Mouse (Mus musculus): ENCODE measurements around the gene Glis3.
A peak's percentile ranks its signal among the peaks of the same experiment; 100 is the strongest.

The Glis3 gene

DNA sequence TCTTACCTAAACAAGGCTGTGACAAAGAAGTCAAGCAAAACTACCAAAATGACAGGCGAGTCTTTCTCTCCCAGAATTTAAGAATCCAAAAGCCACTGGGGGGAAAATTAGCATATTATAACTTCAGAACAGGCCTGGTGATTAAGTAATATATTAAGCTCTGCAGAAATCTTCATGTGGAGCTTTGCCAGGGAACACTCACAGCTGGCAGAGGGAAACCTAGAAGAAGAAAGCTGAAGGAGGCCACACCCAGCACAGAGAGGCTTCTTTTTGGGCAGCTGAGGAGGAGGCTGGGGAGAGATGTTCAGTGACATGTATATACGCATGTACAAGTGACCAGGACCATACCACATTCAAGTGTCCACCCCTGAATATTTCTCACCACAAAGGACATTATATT lies 304.1 kb downstream of the Glis3 start:
- no peak for DNase-seq

DNA sequence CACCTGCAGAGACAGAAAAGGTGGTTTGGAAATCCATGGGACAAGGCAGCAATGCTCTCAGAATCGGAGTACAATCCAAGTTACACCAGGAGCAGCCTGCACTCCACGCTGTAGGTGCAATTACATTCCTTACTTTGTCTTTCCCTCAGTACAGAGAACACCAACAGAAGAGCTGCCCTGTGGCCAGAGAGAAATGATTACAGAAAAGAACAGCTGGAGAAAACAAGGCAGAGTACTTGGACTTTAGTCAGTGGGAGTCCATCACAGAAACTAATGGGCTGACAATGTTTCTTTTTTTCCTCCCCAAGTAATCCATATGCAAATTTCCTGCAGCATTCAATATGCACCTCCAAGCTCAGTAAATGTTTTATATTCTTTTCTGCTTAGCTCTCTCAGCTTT lies 305.4 kb downstream of the Glis3 start:
- DNase-seq: no peak

GRCm38 (mm10) chr19:28368215-28368614 lies 311.7 kb downstream of the Glis3 start:
- DNase-seq: no peak

GRCm38 (mm10) chr19:28367274-28367673 lies 312.6 kb downstream of the Glis3 start:
- DNase-seq: no peak

DNA sequence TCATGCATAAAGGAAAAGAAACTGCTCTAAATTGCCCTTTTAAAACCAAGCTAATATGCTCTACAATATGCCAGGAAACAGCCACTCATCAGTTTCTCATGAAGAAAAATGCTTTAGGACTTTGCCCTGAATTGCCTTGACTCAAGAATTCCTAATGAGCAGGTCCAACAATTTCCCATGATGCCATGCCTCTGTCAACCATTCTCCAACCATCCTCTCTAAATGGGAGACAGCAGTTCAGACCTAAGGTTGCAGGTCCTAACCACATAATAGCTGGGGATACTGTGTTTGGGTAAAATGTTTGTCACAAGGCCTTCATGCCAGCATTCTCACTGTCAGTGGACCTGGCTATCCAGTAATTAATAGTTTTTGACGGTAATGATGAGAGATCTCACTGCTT lies 313.1 kb downstream of the Glis3 start:
- no peak for DNase-seq

DNA sequence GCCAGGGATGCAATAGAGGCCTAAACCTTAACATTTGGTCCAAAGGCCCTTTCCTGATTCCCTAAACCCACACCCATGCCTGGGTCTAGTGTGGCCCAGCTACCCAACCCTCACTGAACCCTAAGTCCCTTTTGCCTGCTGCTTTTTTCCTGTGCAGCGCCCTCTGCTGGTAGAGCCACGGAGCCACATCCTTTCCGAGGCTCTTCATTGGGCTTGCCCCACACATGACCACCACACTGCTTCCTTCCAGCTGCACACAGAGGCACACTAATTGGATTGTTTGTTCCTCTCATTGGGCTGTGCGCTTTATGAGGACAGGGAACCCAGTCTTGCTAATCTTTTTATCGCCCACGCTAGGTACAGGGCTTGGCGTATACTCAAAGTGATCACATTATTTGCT lies 314.0 kb downstream of the Glis3 start:
- peak; percentile 18 for DNase-seq

DNA sequence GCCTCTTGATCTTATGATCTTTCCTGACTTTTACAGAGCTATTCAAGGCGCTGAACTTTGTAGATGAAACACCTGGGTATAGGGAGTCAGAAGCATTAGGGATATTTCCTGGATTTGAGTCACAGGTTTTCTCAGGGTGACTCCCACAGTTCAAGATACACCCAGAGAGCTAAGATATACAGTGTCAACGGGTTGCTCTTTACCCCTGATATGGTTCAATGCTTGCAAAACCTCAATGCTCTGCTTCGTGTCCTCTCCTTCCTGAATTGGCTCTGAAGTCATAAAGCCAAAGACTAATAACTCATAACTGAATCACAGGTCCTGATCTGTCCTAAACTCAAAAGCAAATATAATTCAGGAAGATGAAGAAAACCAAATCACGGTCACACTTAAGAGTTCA lies 319.0 kb downstream of the Glis3 start:
- DNase-seq: no peak

DNA sequence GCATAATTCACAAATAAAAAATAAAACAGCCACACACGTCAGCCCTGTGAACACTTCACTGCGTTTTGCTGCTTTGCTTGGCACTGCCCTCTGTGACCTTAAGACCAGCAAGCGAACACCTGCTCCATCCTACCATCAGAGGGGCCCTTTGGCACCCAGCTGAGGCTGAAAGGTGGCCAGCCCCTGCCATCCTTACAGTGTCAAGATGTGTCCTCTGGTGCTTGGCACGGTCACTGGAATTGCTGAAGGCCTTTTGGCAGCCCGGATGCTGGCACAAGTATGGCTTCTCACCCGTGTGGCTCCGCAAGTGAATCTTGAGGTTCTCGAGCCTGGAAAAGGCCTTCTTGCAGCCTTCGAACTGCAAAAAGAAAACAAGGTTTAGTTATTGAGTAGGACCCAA lies 322.3 kb downstream of the Glis3 start:
- DNase-seq: no peak

- no peak for DNase-seq
Measured at GRCm38 (mm10) chr19:28351068-28352066, 328.5 kb downstream of the Glis3 start.

GRCm38 (mm10) chr19:28347080-28347825 lies 332.6 kb downstream of the Glis3 start:
- DNase-seq: no peak

DNA sequence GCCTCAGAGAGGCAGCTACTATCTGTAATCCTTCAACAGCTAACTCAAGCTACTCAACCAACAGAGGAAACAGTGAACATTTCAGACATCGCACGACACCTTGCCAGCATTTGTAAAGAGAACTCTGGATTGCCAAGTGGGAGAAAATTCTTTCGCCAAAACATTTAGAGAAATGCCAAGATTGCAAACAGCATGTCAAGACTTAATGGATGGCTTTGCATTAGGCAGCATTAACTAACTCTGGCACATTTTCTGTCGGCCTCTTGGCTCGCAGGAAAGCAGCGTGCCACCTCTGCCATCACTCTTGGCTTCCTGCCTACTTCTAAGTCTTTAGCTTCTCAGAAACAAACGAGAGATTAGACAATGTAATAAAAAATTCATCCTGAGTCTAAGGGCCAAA lies 336.2 kb downstream of the Glis3 start:
- no peak for DNase-seq

GRCm38 (mm10) chr19:28337574-28337973 lies 342.3 kb downstream of the Glis3 start:
- no peak for DNase-seq

- DNase-seq: no peak
Measured at GRCm38 (mm10) chr19:28336651-28337510, 343.0 kb downstream of the Glis3 start.

- DNase-seq: no peak
Measured at GRCm38 (mm10) chr19:28335890-28336289, 344.0 kb downstream of the Glis3 start.

DNA sequence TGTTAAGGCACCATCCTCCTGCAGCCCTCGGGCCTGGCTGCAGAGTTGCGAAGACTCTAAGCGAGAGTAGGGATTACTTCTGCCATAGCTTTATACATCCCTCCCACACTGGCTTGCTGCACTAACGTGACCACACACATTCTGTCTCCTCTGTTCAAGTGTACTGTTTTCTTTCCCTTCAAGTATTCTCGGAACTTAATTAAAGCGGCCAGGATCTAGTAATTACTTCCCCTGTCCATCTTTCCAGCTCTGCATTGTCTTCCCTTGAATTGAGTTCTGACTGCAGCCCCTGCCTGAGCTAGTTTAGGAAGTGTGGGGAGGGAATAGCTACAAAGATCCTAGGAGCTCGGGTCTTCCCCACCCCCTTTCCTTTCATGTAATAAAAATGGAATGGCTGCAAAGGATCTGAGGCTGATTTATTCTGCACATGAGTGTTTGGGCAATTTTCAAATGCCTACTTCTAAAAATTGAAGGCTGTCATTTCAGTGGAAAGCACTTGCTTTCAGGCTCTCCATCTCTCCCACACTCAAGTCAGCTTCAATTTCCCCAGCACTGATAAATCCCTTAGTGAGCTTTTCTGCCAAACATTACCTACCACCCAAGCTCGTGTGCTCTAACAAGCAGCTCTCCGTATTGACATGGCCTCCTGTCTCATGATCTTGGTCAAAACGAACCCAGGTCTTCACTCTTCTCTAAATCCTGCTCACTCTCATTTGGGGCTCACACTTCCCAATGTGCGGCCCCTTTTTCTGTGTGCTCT lies 346.7 kb downstream of the Glis3 start:
- DNase-seq: no peak

DNA sequence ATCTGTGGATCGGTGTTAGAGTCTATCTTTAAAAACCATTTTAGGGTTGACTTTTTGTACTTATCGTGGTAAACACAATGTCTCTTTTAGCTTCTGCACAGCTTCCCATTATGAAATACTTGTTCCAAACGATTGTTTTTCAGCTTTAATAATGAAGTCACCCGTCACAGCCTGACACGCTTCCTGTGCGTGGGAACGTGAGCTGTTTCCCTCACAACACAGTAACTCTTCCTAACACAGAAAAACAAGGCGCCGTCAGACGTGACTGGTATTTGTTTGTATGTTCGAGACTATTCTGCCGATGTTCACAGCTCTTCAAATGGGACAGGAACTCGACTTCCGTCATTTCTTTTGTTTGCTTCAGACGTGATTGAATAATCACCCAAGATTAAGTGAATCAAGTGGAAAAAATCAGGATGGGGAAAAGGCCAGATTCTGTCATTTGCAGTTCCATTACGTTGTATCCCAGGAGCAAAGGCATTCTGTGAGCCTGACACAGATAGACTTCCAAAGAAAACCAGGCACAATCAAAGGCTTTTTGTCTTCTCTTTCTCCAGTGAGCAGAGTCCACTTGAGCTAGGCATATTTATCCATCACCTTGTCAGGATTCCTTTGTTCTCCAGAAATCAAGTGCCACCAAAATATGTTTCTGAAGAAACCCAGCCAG lies 351.3 kb downstream of the Glis3 start:
- no peak for DNase-seq

DNA sequence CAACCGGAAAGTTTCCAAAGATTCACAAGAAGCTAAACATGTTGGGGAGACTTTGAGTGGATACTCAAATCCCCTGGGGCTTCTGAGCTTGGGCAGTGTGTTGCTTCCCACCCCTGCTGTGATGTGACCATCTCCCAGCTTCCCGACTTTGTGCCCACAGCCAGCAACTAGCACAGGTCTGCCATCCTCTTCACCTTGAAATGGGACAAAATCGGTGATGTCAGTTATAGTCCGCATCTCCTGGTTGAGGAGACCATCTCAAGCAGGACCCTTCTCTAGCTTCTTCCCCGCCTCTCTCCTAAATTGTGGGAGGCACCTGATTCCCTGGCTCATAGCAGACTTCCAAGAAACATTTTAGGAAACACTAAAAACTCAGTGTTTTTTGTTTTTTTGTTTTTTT lies 352.3 kb downstream of the Glis3 start:
- no peak for DNase-seq

DNA sequence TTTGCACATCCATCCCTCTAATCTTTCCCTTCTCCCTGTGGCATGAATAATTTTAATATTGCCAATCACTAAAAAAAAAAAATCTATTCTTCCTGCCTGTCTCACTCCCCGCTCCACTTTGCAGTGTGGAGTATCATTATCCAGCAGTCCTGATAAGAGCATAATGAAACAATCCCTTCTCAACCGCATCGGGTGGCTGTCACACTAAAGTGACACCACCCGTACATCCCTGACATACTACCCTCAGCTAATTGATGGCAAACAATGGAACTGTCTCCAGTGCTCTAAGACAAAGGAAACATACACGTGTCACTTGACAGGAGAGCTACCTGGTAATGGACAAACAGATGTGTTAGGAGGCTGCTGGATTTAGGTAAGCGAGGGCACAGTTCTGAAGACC lies 373.8 kb downstream of the Glis3 start:
- DNase-seq: no peak

DNA sequence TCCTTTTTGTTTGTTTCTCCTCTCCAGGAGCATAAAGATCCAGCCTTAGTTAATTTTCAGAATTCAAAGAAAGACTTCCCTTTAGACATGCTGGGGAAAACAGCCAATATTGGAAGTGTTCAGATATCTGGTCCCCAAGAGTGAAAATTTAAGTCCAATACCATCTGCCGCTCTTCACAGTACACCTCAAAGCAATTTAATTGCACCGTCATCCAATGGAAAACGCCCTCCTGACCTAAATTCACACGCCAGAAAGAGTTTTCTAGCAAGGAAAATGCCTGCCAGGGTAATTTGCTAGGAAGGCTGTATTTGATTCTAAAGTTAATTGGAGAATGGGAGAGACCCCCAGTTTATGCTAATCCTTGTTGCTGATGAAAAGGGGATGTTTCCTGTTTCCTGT lies 374.4 kb downstream of the Glis3 start:
- no peak for DNase-seq

DNA sequence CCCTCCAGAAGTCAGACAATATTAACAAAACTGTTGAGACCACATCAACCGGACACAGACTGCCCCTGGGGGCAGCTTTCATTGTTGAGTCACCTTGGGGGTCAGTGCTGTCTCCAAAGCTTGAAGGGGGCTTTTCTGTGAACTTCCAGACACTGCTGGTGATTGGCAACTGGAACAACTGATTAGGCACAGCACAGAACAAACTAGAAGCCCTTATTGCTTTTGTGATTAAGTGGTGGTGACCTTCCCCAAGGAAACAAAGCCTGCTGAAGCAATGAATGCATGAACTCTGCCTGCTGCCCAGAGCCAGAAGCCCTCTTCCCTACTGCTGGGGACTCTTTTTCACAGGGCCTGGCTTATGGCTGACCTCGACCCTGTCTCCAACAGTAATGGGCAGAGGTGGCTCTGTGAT lies 377.0 kb downstream of the Glis3 start:
- no peak for DNase-seq

DNA sequence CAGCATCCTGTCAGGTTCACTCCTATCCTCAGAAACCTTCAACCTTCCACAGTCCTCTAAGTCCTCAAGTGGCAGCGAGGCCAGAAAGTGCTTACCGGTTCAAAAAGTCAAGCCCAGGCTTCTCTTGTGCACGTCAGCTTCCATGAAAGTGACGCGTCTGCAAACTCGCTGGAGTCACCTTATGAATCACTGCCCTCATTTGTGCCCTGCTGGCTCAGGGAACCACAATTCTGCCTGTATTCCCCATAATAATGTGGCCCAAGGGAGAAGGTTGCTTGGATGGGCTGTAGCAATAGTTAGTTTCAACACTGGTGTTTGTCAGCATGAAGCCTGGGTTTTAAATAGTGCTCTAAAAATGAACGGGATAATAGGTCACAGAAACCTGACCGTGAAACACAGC lies 379.7 kb downstream of the Glis3 start:
- no peak for DNase-seq

Measured in right cerebral cortex, adult 18-20 months (tissue).